Mouse (Mus musculus) megakaryocyte, embryonic 14.5 days (primary cell): ENCODE results near the gene Brd4.

Source experiments
- FLI1 ChIP-seq: IDR thresholded peaks from 2 replicates; pipeline ENCODE4 v1.6.1; 2012; ENCODE audit warnings: low read length, inconsistent platforms, mixed read lengths
- GATA1 ChIP-seq: IDR thresholded peaks from 3 replicates; pipeline ENCODE4 v1.6.1; 2012; ENCODE audit warnings: mixed read lengths, low read length, inconsistent platforms, borderline replicate concordance

- TF ChIP-seq GATA1 (no peak), FLI1 (no peak)
Observed at GRCm38 (mm10) chr17:32295901-32296300, 11.4 kb upstream of the Brd4 start.
